Mouse (Mus musculus): ENCODE measurements around the gene Lax1. TPM values are rescaled to one million over a fixed set of nuclear protein-coding genes. Genes with fewer than 3 reads are reported as not detected.

The Lax1 gene
- polyA plus RNA-seq (2012; rRNA removed): 1.3 and 1.4 TPM in 2 replicates

DNA sequence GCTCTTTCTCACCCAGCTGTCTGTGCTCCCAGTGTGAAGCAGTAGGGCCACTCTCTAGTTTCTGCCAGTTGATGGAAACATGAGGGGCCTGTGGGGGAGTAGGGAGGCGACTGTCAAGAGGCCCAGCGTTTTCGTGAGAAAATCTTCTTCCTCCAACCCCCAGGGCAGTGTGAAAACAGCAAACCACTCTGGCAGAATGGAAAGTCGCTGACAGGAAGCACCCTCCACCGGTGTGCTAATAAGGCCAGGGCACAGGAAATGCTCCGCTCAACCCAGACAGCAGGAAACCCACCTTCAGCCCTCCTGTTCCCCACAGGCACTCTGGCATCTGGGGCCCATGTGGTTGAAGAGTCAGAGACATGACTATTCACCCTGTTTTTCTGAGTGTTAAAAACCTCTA lies at the start of gene Lax1:
Gene Lax1, minus strand, starts transcription at position 212 of the 400 bp plus-strand sequence.

DNA sequence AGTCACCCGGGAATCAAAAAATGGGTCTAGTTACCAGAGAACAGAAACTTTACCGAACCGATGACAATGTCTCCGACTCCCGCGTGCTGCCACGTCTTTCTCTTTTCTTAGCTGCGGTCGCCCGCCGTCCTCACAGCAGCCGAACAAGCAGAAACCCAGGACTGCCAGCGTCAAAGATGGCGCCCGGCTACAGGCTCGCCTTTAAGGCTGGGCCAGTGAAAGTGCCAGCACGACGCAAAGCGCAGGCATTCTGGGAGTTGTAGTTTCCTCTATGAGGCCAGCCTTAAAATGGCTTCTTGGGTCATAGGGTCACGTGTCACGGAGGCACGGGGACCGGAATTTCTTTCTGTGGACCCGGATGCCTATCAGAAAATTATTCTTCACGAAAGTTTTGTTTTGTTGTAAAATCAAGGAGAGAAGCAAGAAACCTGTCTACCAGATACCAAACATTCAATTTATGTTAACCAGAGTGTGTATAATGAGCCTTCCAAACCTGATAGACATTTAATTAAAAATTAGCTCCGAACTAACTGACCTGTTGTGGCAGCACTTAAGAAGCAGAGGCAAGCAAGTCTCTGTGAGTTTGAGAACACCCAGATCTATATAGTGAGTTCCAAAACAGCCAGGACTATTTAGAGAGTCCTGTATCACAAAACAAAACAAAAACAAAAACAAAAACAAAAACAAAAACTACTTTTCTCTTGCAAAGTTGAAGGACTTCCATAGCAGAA lies 28.5 kb downstream of the Lax1 start, which contains the start of gene Gm38394:
Gene Gm38394, minus strand, starts transcription at position 116 of the 731 bp plus-strand sequence.

DNA sequence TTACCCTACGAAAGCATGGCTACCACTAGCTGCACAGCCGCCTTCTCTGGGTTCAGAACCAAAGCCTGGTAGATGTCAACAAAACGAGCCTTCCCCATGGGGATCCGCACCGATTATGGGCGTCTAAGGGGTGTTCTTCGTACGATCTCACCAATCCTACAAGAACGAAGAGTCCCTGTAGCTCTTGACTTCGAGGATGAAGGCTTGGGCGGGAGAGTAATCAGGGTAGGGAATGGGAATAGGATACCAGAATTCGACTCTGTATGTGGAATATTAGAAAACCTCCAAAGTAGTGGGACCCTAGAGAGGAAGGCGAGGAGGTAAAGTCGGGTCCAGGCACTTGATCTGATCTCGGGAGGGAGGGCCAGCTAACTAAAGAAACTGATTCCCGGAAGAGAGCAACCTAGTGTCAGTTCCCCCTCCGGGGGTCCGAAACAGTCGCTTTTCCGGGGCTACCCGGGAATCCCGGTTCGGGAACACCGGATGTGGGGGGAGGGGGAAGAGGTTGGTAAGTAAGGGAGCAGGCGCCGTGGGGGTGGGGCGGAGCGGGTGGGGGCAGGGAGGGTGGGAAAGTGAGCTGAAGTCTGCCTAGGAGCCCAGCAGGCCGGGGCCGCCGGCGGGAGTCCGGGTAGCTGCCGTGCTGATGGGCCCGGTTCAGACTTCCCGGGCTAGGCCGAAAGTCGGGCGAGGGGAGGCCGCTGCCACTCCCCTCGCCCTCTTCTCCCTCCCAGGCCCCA lies 29.3 kb downstream of the Lax1 start, which contains the start of gene Zbed6:
Gene Zbed6, minus strand, starts transcription at position 420 of the 737 bp plus-strand sequence.

Other genes starting within 250 kb of the Lax1 start
- 149 and 152 TPM in 2 replicates for gene Snrpe, start 79.8 kb downstream of the Lax1 start, polyA plus RNA-seq (2012; rRNA removed)
- 1.7 and 1.9 TPM in 2 replicates for gene Zbed6, start 29.2 kb downstream of the Lax1 start, polyA plus RNA-seq (2012; rRNA removed)
- 1.9 and 2.2 TPM in 2 replicates for gene Gm38394, start 28.8 kb downstream of the Lax1 start, polyA plus RNA-seq (2012; rRNA removed)
- 6.2 and 7.6 TPM in 2 replicates for gene Atp2b4, start 110.9 kb upstream of the Lax1 start, polyA plus RNA-seq (2012; rRNA removed)
- 0.16 and 0.22 TPM in 2 replicates for gene Optc, start 217.9 kb upstream of the Lax1 start, polyA plus RNA-seq (2012; rRNA removed)
- gene Prelp, start 231.3 kb upstream of the Lax1 start, polyA plus RNA-seq (2012; rRNA removed): 3.5 and 4.1 TPM in 2 replicates

Data from liver, embryonic 18 days (tissue).